Mouse (Mus musculus): ENCODE measurements at regions not wholly inside any gene's neighbourhood (a gene's known extent, or its start where the extent isn't known, plus 50 kb on each side); places are given as distances from the start of the nearest gene placed in this dataset.
"Not testable (repeated sequence)": the region's sequence is repeated elsewhere in the genome, so short reads cannot be mapped to it uniquely, and the experiment has no call there.

GRCm38 (mm10) chr3:20892916-20893430, 526.0 kb upstream of the Agtr1b start:
- DNase-seq = no peak

GRCm38 (mm10) chr3:20864241-20864640, 497.3 kb upstream of the Agtr1b start:
- no peak for DNase-seq

GRCm38 (mm10) chr3:20831038-20831437, 464.1 kb upstream of the Agtr1b start:
- DNase-seq = no peak

GRCm38 (mm10) chr3:20829391-20829790, 462.4 kb upstream of the Agtr1b start:
- DNase-seq = no peak

- no peak for DNase-seq
Measured at GRCm38 (mm10) chr3:20828811-20829210, 461.8 kb upstream of the Agtr1b start.

- no peak for DNase-seq
Measured at GRCm38 (mm10) chr3:20825661-20826334, 458.8 kb upstream of the Agtr1b start.

- no peak for DNase-seq
Measured at GRCm38 (mm10) chr3:20822226-20822625, 455.2 kb upstream of the Agtr1b start.

- DNase-seq = no peak
Measured at GRCm38 (mm10) chr3:20821712-20822111, 454.7 kb upstream of the Agtr1b start.

GRCm38 (mm10) chr3:20820047-20820446, 453.1 kb upstream of the Agtr1b start:
- no peak for DNase-seq

- no peak for DNase-seq
Measured at GRCm38 (mm10) chr3:20819586-20819985, 452.6 kb upstream of the Agtr1b start.

GRCm38 (mm10) chr3:20816613-20817012, 449.6 kb upstream of the Agtr1b start:
- DNase-seq = no peak

- peak; percentile 1 for DNase-seq
Measured at GRCm38 (mm10) chr3:20794256-20794655, 427.3 kb upstream of the Agtr1b start.

- DNase-seq = peak; percentile 44
Measured at GRCm38 (mm10) chr3:20792503-20792902, 425.5 kb upstream of the Agtr1b start.

GRCm38 (mm10) chr3:20777883-20778282, 410.9 kb upstream of the Agtr1b start:
- DNase-seq = no peak

GRCm38 (mm10) chr3:20776964-20777304, 410.0 kb upstream of the Agtr1b start:
- no peak for DNase-seq

GRCm38 (mm10) chr3:20776128-20776963, 409.4 kb upstream of the Agtr1b start:
- DNase-seq = no peak

GRCm38 (mm10) chr3:20734302-20734701, 367.3 kb upstream of the Agtr1b start:
- DNase-seq = no peak

- no peak for DNase-seq
Measured at GRCm38 (mm10) chr3:20732005-20732404, 365.0 kb upstream of the Agtr1b start.

- no peak for DNase-seq
Measured at GRCm38 (mm10) chr3:20730481-20730880, 363.5 kb upstream of the Agtr1b start.

- not testable (repeated sequence) for DNase-seq
Measured at GRCm38 (mm10) chr3:20729776-20730175, 362.8 kb upstream of the Agtr1b start.

- no peak for DNase-seq
Measured at GRCm38 (mm10) chr3:20714671-20715070, 347.7 kb upstream of the Agtr1b start.

GRCm38 (mm10) chr3:20709661-20710060, 342.7 kb upstream of the Agtr1b start:
- DNase-seq = no peak

GRCm38 (mm10) chr3:20695322-20695859, 328.4 kb upstream of the Agtr1b start:
- DNase-seq = no peak

GRCm38 (mm10) chr3:20680944-20681494, 314.0 kb upstream of the Agtr1b start:
- DNase-seq = peak; percentile 4
